Mouse (Mus musculus): ENCODE results near the gene Arntl.

DNA sequence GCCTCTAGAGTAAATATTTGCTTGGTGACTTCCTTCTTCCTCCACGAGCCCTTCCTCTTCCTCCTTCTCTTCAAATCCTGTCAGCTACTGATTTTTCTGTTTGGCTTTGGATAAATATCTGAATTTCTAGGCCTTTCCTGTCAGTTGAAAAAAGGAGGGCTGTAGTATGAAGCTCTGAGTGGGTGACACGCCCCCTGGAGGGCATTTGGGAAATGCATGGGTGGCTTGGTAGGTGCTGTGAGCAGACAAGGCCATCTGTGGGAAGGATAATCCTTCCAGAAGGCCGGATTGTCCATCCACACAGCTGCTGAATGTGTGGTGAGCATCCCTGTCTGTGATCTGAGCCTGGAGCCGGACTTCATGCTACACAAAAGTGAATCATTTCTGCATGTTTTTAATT, 48.8 kb downstream of the Arntl start:
- TF ChIP-seq CTCF (IDR thresholded peaks at IDR 0.05; ENCODE audit: control insufficient read depth, insufficient read depth, insufficient read length): peak; percentile 17
- TF ChIP-seq MYOG (IDR thresholded peaks at IDR 0.05; ENCODE audit: control insufficient read depth, extremely low read depth, insufficient read length): no peak

Data from C2C12 (cell line).